Mouse (Mus musculus): ENCODE results near the gene Cacng7.
"Not testable (repeated sequence)": the region's sequence is repeated elsewhere in the genome, so short reads cannot be mapped to it uniquely, and the experiment has no call there.

Gene Cacng7

GRCm38 (mm10) chr7:3389444-3390412, 57.0 kb downstream of the Cacng7 start:
- DNase-seq (ENCODE audit: low read depth, low spot score), result no peak

DNA sequence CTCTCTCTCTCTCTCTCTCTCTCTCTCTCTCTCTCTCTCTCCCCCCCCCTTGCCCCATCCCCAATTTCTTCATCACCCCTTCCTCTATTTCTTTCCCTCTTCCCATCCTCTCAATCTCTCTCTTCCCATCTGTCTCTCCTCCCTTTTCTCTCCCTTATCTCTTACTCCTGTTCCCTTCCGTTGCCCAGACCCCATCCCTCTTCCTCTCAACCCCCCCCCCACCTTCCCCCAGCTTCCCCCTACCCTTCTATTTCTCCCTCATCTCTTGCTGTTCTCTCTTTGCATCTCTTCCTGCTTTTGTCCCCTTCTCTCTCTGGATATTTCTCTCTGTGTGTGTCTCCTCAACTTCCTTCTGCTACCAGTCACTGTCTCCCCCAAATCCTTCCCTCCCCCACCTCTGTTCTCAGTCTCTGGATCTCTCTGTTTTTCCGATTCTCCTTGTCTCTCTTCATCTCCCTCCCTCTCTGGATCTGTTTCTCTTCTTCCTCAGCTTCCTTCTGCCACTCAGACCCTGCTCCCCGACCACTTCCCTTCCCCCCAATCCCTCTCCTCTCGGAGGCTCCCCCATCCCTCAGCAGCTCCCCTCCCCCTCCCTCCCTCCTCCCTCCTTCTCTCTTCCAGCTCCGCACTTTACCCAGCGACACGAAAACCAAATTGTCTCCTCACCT, 57.8 kb downstream of the Cacng7 start, which contains the start of gene Cacng8:
Gene Cacng8 (plus strand): TSS at position 271 of the 668 bp plus-strand sequence.
- no peak for DNase-seq (ENCODE audit: low read depth, low spot score)

- DNase-seq (ENCODE audit: low read depth, low spot score), result no peak
Measured at GRCm38 (mm10) chr7:3391081-3391451, 58.3 kb downstream of the Cacng7 start.

- DNase-seq (ENCODE audit: low read depth, low spot score), result no peak
Measured at GRCm38 (mm10) chr7:3391809-3392208, 59.1 kb downstream of the Cacng7 start.

DNA sequence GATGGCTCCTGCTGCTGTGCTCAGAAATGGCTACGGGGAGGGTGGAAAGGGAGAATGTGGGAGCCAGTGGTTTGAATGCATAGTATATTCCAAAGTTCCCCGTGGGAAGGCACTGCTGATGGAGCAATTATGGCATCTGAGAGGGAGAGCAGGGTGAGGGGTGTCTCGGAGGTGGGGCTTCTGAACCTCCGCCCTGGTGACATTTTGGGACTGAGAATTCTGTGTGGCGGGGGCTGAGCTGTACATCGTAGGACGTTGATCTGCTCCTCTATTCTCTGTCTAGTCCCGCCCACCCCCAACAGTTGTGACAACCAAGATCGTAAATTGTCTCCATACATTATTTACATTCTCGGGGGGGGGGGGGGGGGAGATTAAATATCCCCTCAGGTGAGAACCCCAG, 64.6 kb downstream of the Cacng7 start:
- no peak for DNase-seq (ENCODE audit: low read depth, low spot score)

DNA sequence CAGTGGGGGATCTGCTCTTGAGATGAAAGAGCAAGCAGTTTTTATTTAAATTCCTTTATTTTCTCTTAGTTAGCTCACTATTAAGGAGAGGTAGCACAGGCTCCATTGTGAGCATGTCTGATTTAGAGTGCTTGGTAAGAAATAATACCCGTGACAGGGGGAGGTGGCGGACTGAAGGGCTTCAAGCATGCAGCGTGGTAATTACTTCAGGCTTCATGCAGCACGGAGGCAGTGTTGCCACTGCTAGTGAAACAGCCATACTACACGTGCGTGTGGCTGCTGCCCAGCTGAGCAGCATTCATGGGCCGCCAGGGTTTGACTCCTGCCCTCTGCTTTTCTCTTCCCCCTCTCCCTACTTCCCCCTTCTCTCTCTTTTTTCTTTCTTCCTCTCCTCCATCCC, 65.0 kb downstream of the Cacng7 start:
- no peak for DNase-seq (ENCODE audit: low read depth, low spot score)

DNA sequence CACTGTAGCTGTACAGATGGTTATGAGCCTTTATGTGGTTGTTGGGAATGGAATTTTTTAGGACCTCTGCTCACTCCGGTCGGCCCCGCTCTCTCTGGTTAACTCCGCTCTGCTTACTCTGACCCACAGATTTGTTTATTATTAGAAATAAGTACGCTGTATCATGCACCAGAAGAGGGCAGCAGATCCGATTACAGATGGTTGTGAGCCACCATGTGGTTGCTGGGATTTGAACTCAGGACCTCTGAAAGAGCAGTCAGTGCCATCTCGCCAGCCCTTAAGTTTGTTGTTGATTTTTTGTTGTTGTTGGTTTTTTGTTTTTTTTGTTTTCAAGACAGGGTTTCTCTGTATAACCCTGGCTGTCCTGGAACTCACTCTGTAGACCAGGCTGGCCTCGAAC, 65.6 kb downstream of the Cacng7 start:
- not testable (repeated sequence) for DNase-seq (ENCODE audit: low read depth, low spot score)

GRCm38 (mm10) chr7:3399937-3400336, 67.2 kb downstream of the Cacng7 start:
- DNase-seq (ENCODE audit: low read depth, low spot score), result no peak

GRCm38 (mm10) chr7:3409729-3410520, 77.2 kb downstream of the Cacng7 start:
- DNase-seq (ENCODE audit: low read depth, low spot score), result no peak

GRCm38 (mm10) chr7:3411160-3411941, 78.6 kb downstream of the Cacng7 start:
- DNase-seq (ENCODE audit: low read depth, low spot score), result no peak

- DNase-seq (ENCODE audit: low read depth, low spot score), result no peak
Measured at GRCm38 (mm10) chr7:3412036-3412435, 79.3 kb downstream of the Cacng7 start.

DNA sequence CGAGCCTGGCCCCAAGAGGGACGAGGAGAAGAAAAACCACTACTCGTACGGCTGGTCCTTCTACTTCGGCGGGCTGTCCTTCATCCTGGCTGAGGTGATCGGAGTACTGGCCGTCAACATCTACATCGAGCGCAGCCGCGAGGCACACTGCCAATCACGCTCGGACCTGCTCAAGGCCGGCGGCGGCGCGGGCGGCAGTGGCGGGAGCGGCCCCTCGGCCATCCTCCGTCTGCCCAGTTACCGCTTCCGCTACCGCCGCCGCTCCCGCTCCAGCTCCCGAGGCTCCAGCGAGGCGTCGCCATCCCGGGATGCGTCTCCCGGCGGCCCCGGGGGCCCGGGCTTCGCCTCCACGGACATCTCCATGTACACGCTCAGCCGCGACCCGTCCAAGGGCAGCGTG, 82.1 kb downstream of the Cacng7 start:
- no peak for DNase-seq (ENCODE audit: low read depth, low spot score)

DNA sequence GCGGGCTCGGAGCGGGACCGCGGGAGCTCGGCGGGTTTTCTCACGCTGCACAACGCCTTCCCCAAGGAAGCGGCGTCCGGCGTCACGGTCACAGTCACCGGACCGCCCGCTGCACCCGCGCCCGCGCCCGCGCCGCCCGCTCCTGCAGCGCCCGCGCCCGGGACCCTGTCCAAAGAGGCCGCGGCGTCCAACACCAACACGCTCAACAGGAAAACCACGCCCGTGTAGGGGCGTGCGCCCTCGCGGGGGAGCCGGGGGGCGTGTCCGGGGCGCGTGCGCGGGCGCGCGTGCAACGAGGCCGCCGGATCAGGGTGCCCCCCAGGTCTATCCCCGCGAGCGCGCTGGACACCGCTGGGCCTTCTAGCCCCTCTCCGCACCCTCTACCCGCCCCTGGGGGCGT, 82.6 kb downstream of the Cacng7 start:
- no peak for DNase-seq (ENCODE audit: low read depth, low spot score)

Data from c-Kit-negative CD71-positive TER-119-positive erythroid progenitor cells, embryonic 14.5 days (primary cell).